Mouse (Mus musculus) kidney, adult 18-20 months (tissue): ENCODE data around the gene 1700013G24Rik.
A peak's percentile ranks its signal among the peaks of the same experiment; 100 is the strongest.

Experiments
- DNase-seq: peaks from one replicate; pipeline ENCODE4 v3.0.0; 2021

Gene 1700013G24Rik

GRCm38 (mm10) chr4:137457292-137457691 lies 4.2 kb downstream of the 1700013G24Rik start:
- no peak for DNase-seq

GRCm38 (mm10) chr4:137458310-137458709 lies 5.2 kb downstream of the 1700013G24Rik start:
- DNase-seq, result no peak

- DNase-seq, result no peak
Observed at GRCm38 (mm10) chr4:137458861-137459260, 5.8 kb downstream of the 1700013G24Rik start.

- DNase-seq, result no peak
Observed at GRCm38 (mm10) chr4:137460676-137461075, 7.6 kb downstream of the 1700013G24Rik start.

GRCm38 (mm10) chr4:137461217-137461616 lies 8.1 kb downstream of the 1700013G24Rik start:
- DNase-seq, result no peak

- no peak for DNase-seq
Observed at GRCm38 (mm10) chr4:137461981-137462690, 9.1 kb downstream of the 1700013G24Rik start.

- DNase-seq, result peak; percentile 49
Observed at GRCm38 (mm10) chr4:137465125-137465787, 12.2 kb downstream of the 1700013G24Rik start.

GRCm38 (mm10) chr4:137466991-137467390 lies 13.9 kb downstream of the 1700013G24Rik start:
- no peak for DNase-seq

- no peak for DNase-seq
Observed at GRCm38 (mm10) chr4:137467525-137467924, 14.4 kb downstream of the 1700013G24Rik start.

GRCm38 (mm10) chr4:137468260-137469080 lies 15.4 kb downstream of the 1700013G24Rik start, which contains the start of gene Hspg2:
TSS of gene Hspg2 (plus strand) at chr4:137468769.
- DNase-seq, result peak; percentile 96

- peak; percentile 45 for DNase-seq
Observed at GRCm38 (mm10) chr4:137469081-137469844, 16.2 kb downstream of the 1700013G24Rik start.

GRCm38 (mm10) chr4:137469845-137470692 lies 17.0 kb downstream of the 1700013G24Rik start:
- no peak for DNase-seq

GRCm38 (mm10) chr4:137470701-137471317 lies 17.7 kb downstream of the 1700013G24Rik start:
- DNase-seq, result no peak

- no peak for DNase-seq
Observed at GRCm38 (mm10) chr4:137471326-137471725, 18.2 kb downstream of the 1700013G24Rik start.

GRCm38 (mm10) chr4:137473240-137473639 lies 20.2 kb downstream of the 1700013G24Rik start:
- no peak for DNase-seq

GRCm38 (mm10) chr4:137473701-137474388 lies 20.8 kb downstream of the 1700013G24Rik start:
- DNase-seq, result no peak

- DNase-seq, result no peak
Observed at GRCm38 (mm10) chr4:137474694-137475093, 21.6 kb downstream of the 1700013G24Rik start.

GRCm38 (mm10) chr4:137475271-137476050 lies 22.4 kb downstream of the 1700013G24Rik start:
- no peak for DNase-seq

GRCm38 (mm10) chr4:137476065-137476760 lies 23.1 kb downstream of the 1700013G24Rik start:
- no peak for DNase-seq
